Mouse (Mus musculus): ENCODE results near the gene Ascl5. TPM values are rescaled to one million over a fixed set of nuclear protein-coding genes. Genes with fewer than 3 reads are reported as not detected.
A peak's percentile ranks its signal among the peaks of the same experiment; 100 is the strongest.

The Ascl5 gene
- polyA plus RNA-seq (2015; fragmentation: Nextera tagmentation; extraction: Ambion mirVana): not detected in 2 replicates

DNA sequence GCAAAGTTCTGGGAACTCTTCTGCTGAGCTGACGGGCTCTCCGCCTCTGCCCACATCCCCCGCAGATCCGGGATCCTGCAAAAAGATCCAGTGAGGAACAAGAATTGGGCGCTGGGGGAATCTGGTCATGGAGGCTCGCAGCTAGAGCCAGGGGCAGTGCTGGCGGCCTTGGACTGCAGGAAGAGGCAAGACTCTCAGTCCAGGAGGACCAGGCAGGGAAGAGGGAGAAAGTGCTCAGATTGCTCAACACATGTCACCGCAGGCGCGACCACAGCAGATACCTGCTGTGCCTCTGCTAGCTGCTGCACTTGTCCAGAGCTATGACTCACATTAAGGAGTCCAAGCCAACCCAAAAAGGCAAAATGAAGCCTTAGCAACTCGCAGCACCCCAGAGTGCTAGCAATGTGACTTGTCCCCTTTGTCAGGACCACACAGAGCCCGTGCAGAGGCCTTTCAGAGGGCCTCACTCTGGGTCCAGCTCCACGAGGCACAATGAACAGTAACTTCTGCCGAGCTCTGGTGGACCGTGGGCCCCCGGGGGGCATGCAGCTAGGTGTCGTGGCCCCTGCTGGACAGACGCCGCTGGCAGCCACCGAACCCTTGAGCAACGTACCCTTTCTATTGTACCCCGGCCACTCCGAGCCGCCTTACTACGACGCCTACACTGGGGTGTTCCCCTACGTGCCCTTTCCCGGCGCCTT lies at the start of gene Ascl5:
Gene Ascl5 (plus strand): TSS at position 493 of the 701 bp plus-strand sequence.
- Histone ChIP-seq H3K4me3 (ENCODE audit: low read depth, low read length) (peak within 1 kb of the TSS; percentile 17), H3K27ac (ENCODE audit: low read length) (no peak within 1 kb of the TSS), H3K9me3 (ENCODE audit: low read length) (no peaks in the 10 kb centered on the region), H3K4me2 (replicated peaks; ENCODE audit: low read depth, low read length) (peak within 1 kb of the TSS; percentile 40), H3K4me1 (ENCODE audit: insufficient read depth, low read depth, low read length) (no peaks in the 10 kb centered on the region; the same call in 1 of the 2 replicates), H3K36me3 (ENCODE audit: insufficient read depth, low read length) (no peaks in the 10 kb centered on the region), H3K27me3 (replicated peaks; ENCODE audit: insufficient read depth, low read length) (peaks cover 31% of the 10 kb centered on the region), H3K9ac (replicated peaks; ENCODE audit: low read depth) (no peak within 1 kb of the TSS)
- TF ChIP-seq CTCF (IDR thresholded peaks at IDR 0.05) (no peak), EP300 (IDR thresholded peaks at IDR 0.05) (no peak)
- 20% methylated on average over 29 of the region's 29 CpGs for WGBS
- DNase-seq (ENCODE audit: low spot score) (peak; percentile 22), ATAC-seq (peak; percentile 20; the same call in 1 of the 2 replicates)

DNA sequence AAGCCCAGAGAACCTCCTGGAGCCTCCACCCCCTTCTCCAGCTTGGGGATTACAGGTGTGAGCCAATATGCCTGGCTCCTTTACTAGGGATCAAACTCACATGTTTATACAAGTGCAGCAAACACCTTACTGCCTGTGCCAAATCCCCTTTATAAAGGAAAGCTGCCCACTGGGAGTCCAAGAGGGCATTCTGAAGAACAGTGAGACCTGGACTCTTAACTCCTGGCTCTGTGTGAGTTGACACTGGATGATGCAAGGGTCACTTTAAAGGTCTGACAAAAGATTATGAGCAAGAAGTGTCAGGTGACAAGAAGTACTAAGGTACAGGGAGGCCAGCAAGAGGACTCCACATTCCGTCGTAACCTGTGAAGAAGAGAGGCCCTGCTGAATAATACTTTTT lies 49.2 kb upstream of the Ascl5 start:
- Histone ChIP-seq H3K27ac (ENCODE audit: low read length) (no peak overlapping the region), H3K27me3 (replicated peaks; ENCODE audit: insufficient read depth, low read length) (no peaks in the 10 kb centered on the region), H3K4me1 (ENCODE audit: insufficient read depth, low read depth, low read length) (no peaks in the 10 kb centered on the region), H3K9ac (replicated peaks; ENCODE audit: low read depth) (no peak overlapping the region), H3K4me2 (replicated peaks; ENCODE audit: low read depth, low read length) (no peak overlapping the region), H3K36me3 (ENCODE audit: insufficient read depth, low read length) (no peaks in the 10 kb centered on the region), H3K4me3 (ENCODE audit: low read depth, low read length) (no peak overlapping the region), H3K9me3 (ENCODE audit: low read length) (no peaks in the 10 kb centered on the region)
- no peak for TF ChIP-seq EP300 (IDR thresholded peaks at IDR 0.05)
- no peak for TF ChIP-seq CTCF (IDR thresholded peaks at IDR 0.05)
- WGBS: 69% methylated on average over 2 of the region's 2 CpGs
- peak; percentile 48 for DNase-seq (ENCODE audit: low spot score)
- peak; percentile 68 for ATAC-seq

DNA sequence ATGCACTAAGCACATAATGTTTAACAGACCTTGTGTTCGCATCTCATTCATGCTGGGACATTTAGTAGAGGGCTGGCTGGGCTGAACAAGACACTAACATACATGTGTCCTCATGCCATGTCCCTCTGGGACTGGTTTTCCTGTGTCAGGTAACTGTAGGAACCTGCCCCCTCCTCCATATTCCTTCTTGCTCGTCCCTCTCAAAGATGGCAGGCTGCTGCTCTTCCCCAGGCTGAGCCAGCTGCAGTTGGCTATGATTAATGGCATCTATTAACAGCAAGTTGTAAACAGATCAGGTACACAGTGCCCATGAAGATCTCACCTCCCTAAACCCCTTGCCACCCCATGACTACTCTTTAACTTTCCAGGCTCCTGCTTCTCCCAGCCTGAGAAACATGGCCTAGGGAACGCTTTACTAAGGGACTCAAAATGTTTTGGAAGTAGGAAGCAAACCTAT lies 44.3 kb upstream of the Ascl5 start, which contains the start of gene Igfn1:
Gene Igfn1 (minus strand): TSS at position 51 of the 457 bp plus-strand sequence.
- Histone ChIP-seq H3K36me3 (ENCODE audit: insufficient read depth, low read length) (no peaks in the 10 kb centered on the region), H3K27ac (ENCODE audit: low read length) (no peak within 1 kb of the TSS), H3K4me1 (ENCODE audit: insufficient read depth, low read depth, low read length) (no peaks in the 10 kb centered on the region), H3K9me3 (ENCODE audit: low read length) (no peaks in the 10 kb centered on the region), H3K4me3 (ENCODE audit: low read depth, low read length) (peak within 1 kb of the TSS; percentile 41; the same call in 1 of the 2 replicates), H3K27me3 (replicated peaks; ENCODE audit: insufficient read depth, low read length) (no peaks in the 10 kb centered on the region), H3K4me2 (replicated peaks; ENCODE audit: low read depth, low read length) (peak within 1 kb of the TSS; percentile 58), H3K9ac (replicated peaks; ENCODE audit: low read depth) (no peak within 1 kb of the TSS)
- DNase-seq (ENCODE audit: low spot score): no peak
- TF ChIP-seq CTCF (IDR thresholded peaks at IDR 0.05): no peak
- no peak for TF ChIP-seq EP300 (IDR thresholded peaks at IDR 0.05)
- ATAC-seq: no peak
- WGBS: 85% methylated on average over 3 of the region's 3 CpGs

DNA sequence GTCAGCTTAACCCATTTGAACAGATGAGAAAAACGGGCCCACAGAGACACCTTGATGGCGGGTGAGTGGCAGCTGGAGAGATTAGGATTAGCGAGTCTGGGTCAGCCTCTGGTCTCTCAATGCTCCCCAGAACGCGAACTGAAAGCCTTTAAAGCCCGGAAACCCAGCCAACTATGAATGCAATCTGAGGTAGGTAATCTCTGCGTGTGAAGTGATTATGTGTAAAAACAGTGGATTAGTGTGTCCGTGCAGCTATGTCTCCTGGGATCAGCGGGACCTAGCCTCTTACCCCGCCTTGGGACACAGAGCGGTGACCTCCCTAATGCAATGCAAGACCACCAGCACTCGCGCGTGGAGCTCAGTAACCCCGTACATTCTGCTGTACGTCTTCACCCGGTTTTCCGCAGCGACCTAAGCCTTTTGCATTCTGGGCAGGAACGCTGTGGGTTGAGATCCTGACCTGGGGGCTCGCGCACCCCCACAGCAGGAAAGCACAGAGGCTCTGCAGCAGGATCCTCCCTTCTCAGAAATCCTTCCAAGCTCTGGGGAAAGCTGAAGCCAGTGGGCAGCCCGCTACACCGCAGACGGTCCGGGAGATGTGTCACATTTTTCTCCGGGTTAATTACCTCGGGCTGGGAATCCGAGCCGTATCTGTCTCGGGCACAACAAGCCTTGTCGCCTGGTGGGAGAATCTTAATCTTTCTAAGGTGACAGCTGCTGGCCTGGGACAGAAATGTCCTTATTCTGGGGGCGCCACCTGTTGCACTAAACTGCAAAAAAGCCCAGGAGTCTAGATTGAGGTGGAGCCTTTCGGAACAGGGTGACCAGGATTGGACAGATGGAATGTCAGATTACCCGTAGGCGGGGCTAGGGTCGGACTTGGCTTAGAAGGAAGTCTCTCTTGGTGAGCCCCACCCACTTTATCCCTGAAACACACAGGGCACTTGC lies 43.1 kb upstream of the Ascl5 start, which contains the start of gene Tmem9:
Gene Tmem9 (plus strand): TSS at position 940 of the 948 bp plus-strand sequence.
- TF ChIP-seq EP300 (IDR thresholded peaks at IDR 0.05) (no peak), CTCF (IDR thresholded peaks at IDR 0.05) (peak; percentile 18; the same call in 1 of the 2 replicates)
- no peak within 1 kb of the TSS for H3K27ac ChIP-seq (ENCODE audit: low read length)
- no peaks in the 10 kb centered on the region for H3K9me3 ChIP-seq (ENCODE audit: low read length)
- DNase-seq (ENCODE audit: low spot score) (peak; percentile 91), ATAC-seq (peak; percentile 97)
- no peak within 1 kb of the TSS for H3K9ac ChIP-seq (replicated peaks; ENCODE audit: low read depth)
- H3K4me2 ChIP-seq (replicated peaks; ENCODE audit: low read depth, low read length): peak within 1 kb of the TSS; percentile 58
- no peaks in the 10 kb centered on the region for H3K27me3 ChIP-seq (replicated peaks; ENCODE audit: insufficient read depth, low read length)
- 3% methylated on average over 37 of the region's 37 CpGs for WGBS
- peak within 1 kb of the TSS; percentile 41 for H3K4me3 ChIP-seq (ENCODE audit: low read depth, low read length)
- no peaks in the 10 kb centered on the region for H3K36me3 ChIP-seq (ENCODE audit: insufficient read depth, low read length)
- no peaks in the 10 kb centered on the region for H3K4me1 ChIP-seq (ENCODE audit: insufficient read depth, low read depth, low read length)

DNA sequence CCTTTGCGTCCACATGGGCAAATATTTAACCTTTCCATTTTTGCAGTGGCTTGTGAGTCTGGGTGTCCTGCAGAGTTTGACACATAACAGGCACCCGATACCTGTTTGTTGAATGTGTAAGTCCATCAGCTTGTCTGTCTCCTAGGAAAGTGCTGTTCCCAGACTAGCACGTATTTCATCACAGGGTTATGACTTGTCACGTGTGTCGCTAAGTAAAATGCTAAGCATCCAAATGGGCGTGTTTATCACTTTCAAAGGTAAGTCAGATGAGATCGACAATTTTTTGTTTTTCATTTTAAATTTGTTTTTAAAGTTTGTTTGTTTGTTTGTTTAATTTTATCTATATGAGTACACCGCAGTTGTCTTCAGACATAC lies 42.5 kb upstream of the Ascl5 start:
- Histone ChIP-seq H3K9ac (replicated peaks; ENCODE audit: low read depth) (no peak overlapping the region), H3K27ac (ENCODE audit: low read length) (no peak overlapping the region), H3K36me3 (ENCODE audit: insufficient read depth, low read length) (no peaks in the 10 kb centered on the region), H3K27me3 (replicated peaks; ENCODE audit: insufficient read depth, low read length) (no peaks in the 10 kb centered on the region), H3K4me3 (ENCODE audit: low read depth, low read length) (peak overlapping the region; percentile 41), H3K9me3 (ENCODE audit: low read length) (no peaks in the 10 kb centered on the region), H3K4me2 (replicated peaks; ENCODE audit: low read depth, low read length) (peak overlapping the region; percentile 58), H3K4me1 (ENCODE audit: insufficient read depth, low read depth, low read length) (no peaks in the 10 kb centered on the region)
- ATAC-seq: peak; percentile 47
- DNase-seq (ENCODE audit: low spot score): no peak
- no peak for TF ChIP-seq CTCF (IDR thresholded peaks at IDR 0.05)
- TF ChIP-seq EP300 (IDR thresholded peaks at IDR 0.05): no peak
- 18% methylated on average over 8 of the region's 8 CpGs for WGBS

DNA sequence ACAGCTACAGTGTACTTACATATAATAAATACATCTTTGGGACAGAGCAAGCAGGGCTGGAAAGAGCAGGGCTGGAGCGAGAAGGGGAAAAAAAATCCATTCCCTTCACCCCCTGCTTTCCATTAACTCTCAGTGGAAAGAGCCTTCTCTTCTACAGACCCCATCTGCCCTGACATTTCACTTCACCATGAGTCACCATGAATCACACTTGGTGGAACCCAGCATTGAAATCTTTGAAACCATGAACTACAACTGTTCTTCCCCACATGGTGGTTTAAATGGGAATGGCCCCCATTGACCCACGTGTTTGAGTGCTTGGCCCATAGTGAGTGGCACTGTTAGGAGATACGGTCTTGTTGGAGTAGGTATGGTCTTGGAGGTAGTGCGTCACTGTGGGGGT lies 40.4 kb upstream of the Ascl5 start:
- no peaks in the 10 kb centered on the region for H3K27me3 ChIP-seq (replicated peaks; ENCODE audit: insufficient read depth, low read length)
- 91% methylated on average over 4 of the region's 4 CpGs for WGBS
- ATAC-seq: no peak
- no peak overlapping the region for H3K9ac ChIP-seq (replicated peaks; ENCODE audit: low read depth)
- no peak overlapping the region for H3K4me2 ChIP-seq (replicated peaks; ENCODE audit: low read depth, low read length)
- H3K36me3 ChIP-seq (ENCODE audit: insufficient read depth, low read length): no peaks in the 10 kb centered on the region
- no peak overlapping the region for H3K27ac ChIP-seq (ENCODE audit: low read length)
- TF ChIP-seq EP300 (IDR thresholded peaks at IDR 0.05): no peak
- TF ChIP-seq CTCF (IDR thresholded peaks at IDR 0.05): no peak
- no peaks in the 10 kb centered on the region for H3K9me3 ChIP-seq (ENCODE audit: low read length)
- H3K4me1 ChIP-seq (ENCODE audit: insufficient read depth, low read depth, low read length): no peaks in the 10 kb centered on the region
- H3K4me3 ChIP-seq (ENCODE audit: low read depth, low read length): no peak overlapping the region
- no peak for DNase-seq (ENCODE audit: low spot score)
